Mouse (Mus musculus): ENCODE measurements at regions not wholly inside any gene's neighbourhood (a gene's known extent, or its start where the extent isn't known, plus 50 kb on each side); places are given as distances from the start of the nearest gene placed in this dataset.

DNA sequence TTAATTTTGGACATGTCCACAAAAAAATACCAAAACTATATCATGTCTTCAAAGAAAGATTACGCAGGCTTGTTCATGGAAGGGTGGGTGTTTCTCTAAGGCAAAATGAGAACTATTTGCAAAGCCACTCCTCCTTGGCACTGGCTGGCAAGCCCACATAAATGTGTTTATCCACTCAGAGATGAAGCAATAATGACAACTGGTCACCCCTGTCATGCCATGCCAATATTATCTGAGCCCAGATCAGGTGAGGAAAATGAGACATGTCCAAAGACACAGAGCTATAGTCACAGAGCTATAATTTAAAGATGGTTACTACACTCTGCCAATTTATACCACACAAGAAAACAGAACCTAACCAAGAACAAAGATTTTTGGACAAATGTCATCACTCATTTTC is 227.0 kb upstream of the Zfp703 start:
- TF ChIP-seq POLR2A (IDR thresholded peaks at IDR 0.05; ENCODE audit: borderline replicate concordance, insufficient read depth, low read length) (no peak), CTCF (IDR thresholded peaks at IDR 0.05; ENCODE audit: borderline replicate concordance, insufficient read depth, low read depth, low read length) (no peak)

Measured in cerebellum, adult 2 months (tissue).